Mouse (Mus musculus) lung, adult 2 months (tissue): ENCODE measurements at regions not wholly inside any gene's neighbourhood (a gene's known extent, or its start where the extent isn't known, plus 50 kb on each side); places are given as distances from the start of the nearest gene placed in this dataset.

Experiments used
- DNase-seq: peaks from one replicate; pipeline ENCODE4 v3.0.0; 2022
- H3K4me1 ChIP-seq: fragments of 200-500 bp; 2 replicates; pipeline ENCODE4 v1.6.1; 2011; ENCODE audit warnings: low read length; ENCODE audit not compliant: control insufficient read depth, insufficient read depth
- H3K4me3 ChIP-seq: fragments of 200-500 bp; replicated peaks from 2 replicates; pipeline ENCODE3; 2011; ENCODE audit warnings: low read depth, mild to moderate bottlenecking, control low read depth, low read length; ENCODE audit errors: extremely low read depth
- CTCF ChIP-seq: fragments of 200-500 bp; IDR thresholded peaks from 2 replicates; pipeline ENCODE4 v1.5.1; 2011; ENCODE audit warnings: mild to moderate bottlenecking, low read length, control low read depth; ENCODE audit not compliant: insufficient read depth
- POLR2A ChIP-seq: fragments of 200-500 bp; IDR thresholded peaks from 2 replicates; pipeline ENCODE4 v1.6.1; 2011; ENCODE audit warnings: low read depth, mild to moderate bottlenecking, control low read depth, low read length, borderline replicate concordance; ENCODE audit errors: extremely low read depth
- WGBS: fragments of 180-500 bp; shearing (Covaris S2); methylation state at CpG from one replicate; pipeline ENCODE4 v1.1.7; 2018; 5-methylcytosine and 5-hydroxymethylcytosine counted together

- WGBS: 57% methylated on average over 6 of the region's 6 CpGs
- no peak for TF ChIP-seq CTCF
- TF ChIP-seq POLR2A: no peak
- Histone ChIP-seq H3K4me1 (no peaks in the 10 kb centered on the region), H3K4me3 (no peak overlapping the region)
- DNase-seq: no peak
Observed at GRCm38 (mm10) chr1:61172946-61173345, 195.2 kb downstream of the Icos start.

- WGBS: 76% methylated on average over 2 of the region's 2 CpGs
- Histone ChIP-seq H3K4me1 (no peaks in the 10 kb centered on the region), H3K4me3 (no peak overlapping the region)
- TF ChIP-seq POLR2A (no peak), CTCF (no peak)
- no peak for DNase-seq
Observed at GRCm38 (mm10) chr1:61175239-61175638, 197.5 kb downstream of the Icos start.

GRCm38 (mm10) chr1:61179461-61179860, 201.7 kb downstream of the Icos start:
- Histone ChIP-seq H3K4me1 (no peaks in the 10 kb centered on the region), H3K4me3 (no peak overlapping the region)
- no peak for TF ChIP-seq POLR2A
- no peak for TF ChIP-seq CTCF
- WGBS: 75% methylated on average over 9 of the region's 9 CpGs
- no peak for DNase-seq

GRCm38 (mm10) chr1:61181099-61181821, 203.5 kb downstream of the Icos start:
- DNase-seq: peak; percentile 89
- Histone ChIP-seq H3K4me1 (no peaks in the 10 kb centered on the region), H3K4me3 (no peak overlapping the region)
- 10% methylated on average over 15 of the region's 15 CpGs for WGBS
- no peak for TF ChIP-seq POLR2A
- peak; percentile 88 for TF ChIP-seq CTCF

- TF ChIP-seq CTCF (no peak), POLR2A (no peak)
- Histone ChIP-seq H3K4me1 (no peaks in the 10 kb centered on the region), H3K4me3 (no peak overlapping the region)
- 79% methylated on average over 6 of the region's 6 CpGs for WGBS
- no peak for DNase-seq
Observed at GRCm38 (mm10) chr1:61187381-61188100, 209.8 kb downstream of the Icos start.

- H3K4me3 ChIP-seq: no peak overlapping the region
- TF ChIP-seq CTCF (no peak), POLR2A (no peak)
- WGBS: 68% methylated on average over 3 of the region's 3 CpGs
Observed at GRCm38 (mm10) chr1:61190921-61191320, 213.2 kb downstream of the Icos start.

GRCm38 (mm10) chr1:61198549-61199062, 220.9 kb downstream of the Icos start:
- no peak overlapping the region for H3K4me3 ChIP-seq
- no peaks in the 10 kb centered on the region for H3K4me1 ChIP-seq
- 74% methylated on average over 3 of the region's 3 CpGs for WGBS
- no peak for DNase-seq
- no peak for TF ChIP-seq POLR2A
- TF ChIP-seq CTCF: no peak

More at GRCm38 (mm10) chr1:61190921-61191320, 213.2 kb downstream of the Icos start:
- no peak for DNase-seq
- no peaks in the 10 kb centered on the region for H3K4me1 ChIP-seq

GRCm38 (mm10) chr1:61201006-61201405, 223.3 kb downstream of the Icos start:
- TF ChIP-seq CTCF (no peak), POLR2A (no peak)
- H3K4me3 ChIP-seq: no peak overlapping the region
- WGBS: 77% methylated on average over 2 of the region's 2 CpGs
- no peak for DNase-seq
- no peaks in the 10 kb centered on the region for H3K4me1 ChIP-seq

- TF ChIP-seq CTCF: no peak
- TF ChIP-seq POLR2A: no peak
- 78% methylated on average over 3 of the region's 3 CpGs for whole genome bisulfite sequencing
- no peak overlapping the region for H3K4me3 ChIP-seq
- DNase-seq: no peak
- no peaks in the 10 kb centered on the region for H3K4me1 ChIP-seq
Observed at GRCm38 (mm10) chr1:61202079-61202478, 224.4 kb downstream of the Icos start.
